Mouse (Mus musculus) thymus, adult 2 months (tissue): ENCODE results near the gene Pop7. TPM values are rescaled to one million over a fixed set of nuclear protein-coding genes. Genes with fewer than 3 reads are reported as not detected.
A peak's percentile ranks its signal among the peaks of the same experiment; 100 is the strongest.

Experiments
- DNase-seq: peaks from one replicate; pipeline ENCODE4 v3.0.0; 2021
- H3K27ac ChIP-seq: fragments of 200-500 bp; 2 replicates; pipeline ENCODE4 v1.5.1; 2012; ENCODE audit warnings: low read length, control low read depth; ENCODE audit not compliant: control insufficient read depth, insufficient read depth
- H3K27me3 ChIP-seq: fragments of 200-500 bp; 2 replicates; pipeline ENCODE4 v1.6.1; 2012; ENCODE audit warnings: mild to moderate bottlenecking, low read length, moderate library complexity, mixed read lengths; ENCODE audit not compliant: control insufficient read depth, insufficient read depth
- H3K36me3 ChIP-seq: fragments of 200-500 bp; 2 replicates; pipeline ENCODE4 v1.6.1; 2012; ENCODE audit warnings: mild to moderate bottlenecking, low read length, moderate library complexity; ENCODE audit not compliant: control insufficient read depth, insufficient read depth
- H3K4me1 ChIP-seq: fragments of 200-500 bp; replicated peaks from 2 replicates; pipeline ENCODE4 v1.6.1; 2012; ENCODE audit warnings: low read length; ENCODE audit not compliant: control insufficient read depth, insufficient read depth
- H3K4me3 ChIP-seq: fragments of 200-500 bp; 2 replicates; pipeline ENCODE4 v1.5.1; 2012; ENCODE audit warnings: mild to moderate bottlenecking, low read length, control low read depth, moderate library complexity; ENCODE audit not compliant: control insufficient read depth, insufficient read depth
- CTCF ChIP-seq: fragments of 200-500 bp; IDR thresholded peaks from 2 replicates; pipeline ENCODE4 v1.5.1; 2012; ENCODE audit warnings: mild to moderate bottlenecking, control low read depth, low read length, moderate library complexity, borderline replicate concordance; ENCODE audit not compliant: control insufficient read depth, poor library complexity, insufficient read depth; ENCODE audit errors: extremely low read depth
- POLR2A ChIP-seq: fragments of 200-500 bp; IDR thresholded peaks from 2 replicates; pipeline ENCODE4 v1.6.1; 2012; ENCODE audit warnings: mild to moderate bottlenecking, low read length, control low read depth, moderate library complexity; ENCODE audit not compliant: control insufficient read depth, poor library complexity, insufficient read depth; ENCODE audit errors: extremely low read depth
- WGBS: fragments of 180-500 bp; shearing (Covaris S2); methylation state at CpG from one replicate; pipeline ENCODE4 v1.1.7; 2018; 5-methylcytosine and 5-hydroxymethylcytosine counted together
- polyA plus RNA-seq: library from polyadenylated mRNA; depleted of rRNA; stranded (reverse); fragments of >200 nt; gene quantifications from 2 replicates; pipeline ENCODE4 v1.2.3, GENCODE M21; 2012; rRNA removed

Pop7 gene
- 65.5 and 68.7 TPM in 2 replicates for polyA plus RNA-seq

DNA sequence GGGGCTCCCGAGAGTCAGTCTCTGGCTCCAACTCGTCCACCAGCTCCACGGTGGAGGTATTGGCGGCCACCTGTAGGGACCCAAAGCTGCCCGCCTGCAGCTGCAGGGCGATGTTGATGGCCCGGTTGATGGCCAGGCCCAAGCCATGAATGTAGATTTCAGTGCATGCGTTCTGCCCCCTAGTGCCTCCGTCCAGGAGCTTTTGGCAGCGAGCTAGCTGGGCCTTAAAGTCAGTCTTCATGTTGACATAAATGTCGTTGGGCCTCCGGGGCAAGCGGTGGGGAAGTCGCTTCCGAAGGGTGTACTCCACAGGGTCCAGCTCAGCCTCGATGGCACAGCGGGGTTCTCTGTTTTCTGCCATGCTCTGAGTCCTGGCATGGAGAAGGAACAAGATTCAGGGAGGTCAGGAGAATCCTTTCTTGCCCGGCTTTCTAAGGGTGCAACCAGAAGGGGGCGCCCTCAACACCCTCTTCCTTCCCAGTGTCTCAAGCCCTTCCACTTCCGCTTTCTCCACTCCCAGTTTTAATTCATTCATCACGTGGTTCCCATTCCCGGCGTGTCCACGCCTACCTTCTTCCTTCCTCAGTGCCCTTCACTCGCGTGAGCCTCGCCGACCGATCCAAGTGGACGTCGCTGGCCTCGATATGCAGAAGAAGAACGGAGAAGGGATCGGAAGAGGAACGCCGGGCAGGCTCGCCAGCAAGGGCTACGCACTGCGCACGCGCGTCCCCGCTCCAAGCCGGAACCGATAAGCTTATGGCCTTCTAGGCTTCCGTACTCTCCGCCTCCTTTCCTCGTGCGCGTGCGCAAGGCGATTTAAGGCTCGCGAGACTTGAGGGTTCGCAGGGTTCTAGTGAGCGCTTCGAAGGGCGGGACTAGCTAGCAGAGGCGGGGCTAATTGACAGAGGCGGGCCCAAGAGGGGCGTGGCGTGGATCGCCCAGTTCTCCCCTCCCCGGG, at the start of gene Pop7:
TSS of gene Pop7 (minus strand) at position 810 of the 958 bp plus-strand sequence.
- H3K36me3 ChIP-seq = no peaks in the 10 kb centered on the region
- 2% methylated on average over 64 of the region's 64 CpGs for WGBS
- TF ChIP-seq CTCF (peak; percentile 90; the same call in 1 of the 2 replicates), POLR2A (peak; percentile 72)
- H3K4me3 ChIP-seq = peak within 1 kb of the TSS; percentile 65
- no peaks in the 10 kb centered on the region for H3K27me3 ChIP-seq
- peak; percentile 100 for DNase-seq
- peak within 1 kb of the TSS; percentile 39; the same call in 1 of the 2 replicates for H3K27ac ChIP-seq
- H3K4me1 ChIP-seq = peaks cover 6% of the 10 kb centered on the region

DNA sequence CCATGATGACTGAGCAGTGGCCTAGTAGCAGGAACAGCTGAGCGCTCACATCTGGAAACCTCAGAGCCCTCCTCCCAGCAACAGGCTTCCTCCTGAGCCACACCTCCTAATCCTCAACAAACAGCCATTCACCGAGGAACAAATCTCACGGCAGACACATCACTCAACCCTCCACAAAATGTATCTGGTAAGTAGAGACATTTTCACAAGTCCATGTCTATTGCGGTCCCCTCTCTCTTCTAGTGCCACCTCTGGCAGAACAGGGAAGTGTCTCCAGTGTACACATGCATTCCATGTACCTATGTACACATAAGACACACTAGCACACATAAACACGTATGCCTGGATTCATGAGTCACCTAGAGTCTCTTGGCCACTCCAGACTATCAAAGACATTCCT, 48.8 kb upstream of the Pop7 start:
- Histone ChIP-seq H3K27me3 (no peaks in the 10 kb centered on the region; the same call in 1 of the 2 replicates), H3K4me1 (peaks cover 6% of the 10 kb centered on the region; the same call in 1 of the 2 replicates), H3K27ac (no peak overlapping the region), H3K36me3 (no peaks in the 10 kb centered on the region), H3K4me3 (no peak overlapping the region)
- TF ChIP-seq CTCF (no peak), POLR2A (no peak)
- WGBS = 82% methylated on average over 5 of the region's 5 CpGs
- peak; percentile 36 for DNase-seq

DNA sequence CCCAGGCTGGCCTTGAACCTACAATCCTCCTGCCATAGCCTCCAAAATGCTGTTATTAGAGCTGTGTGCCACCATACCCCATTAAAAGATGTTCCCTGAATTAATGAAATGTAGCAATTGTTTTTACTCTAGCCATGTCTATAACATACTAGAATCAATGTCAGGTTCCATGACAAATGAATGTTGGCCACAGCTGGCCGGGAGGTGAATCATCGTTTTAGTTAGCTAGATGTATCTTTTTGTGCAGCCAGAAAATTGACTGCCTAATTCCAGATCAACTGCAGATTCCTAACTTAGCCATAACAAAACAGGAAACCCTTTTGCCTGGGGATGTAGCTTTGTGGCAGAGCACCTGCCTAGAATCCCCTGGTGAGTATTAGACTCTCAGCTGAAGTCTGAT, 47.5 kb upstream of the Pop7 start:
- H3K27me3 ChIP-seq = no peaks in the 10 kb centered on the region; the same call in 1 of the 2 replicates
- peaks cover 6% of the 10 kb centered on the region; the same call in 1 of the 2 replicates for H3K4me1 ChIP-seq
- 91% methylated on average over 2 of the region's 2 CpGs for WGBS
- H3K4me3 ChIP-seq = no peak overlapping the region
- TF ChIP-seq POLR2A (no peak), CTCF (no peak)
- no peaks in the 10 kb centered on the region for H3K36me3 ChIP-seq
- H3K27ac ChIP-seq = no peak overlapping the region
- no peak for DNase-seq

DNA sequence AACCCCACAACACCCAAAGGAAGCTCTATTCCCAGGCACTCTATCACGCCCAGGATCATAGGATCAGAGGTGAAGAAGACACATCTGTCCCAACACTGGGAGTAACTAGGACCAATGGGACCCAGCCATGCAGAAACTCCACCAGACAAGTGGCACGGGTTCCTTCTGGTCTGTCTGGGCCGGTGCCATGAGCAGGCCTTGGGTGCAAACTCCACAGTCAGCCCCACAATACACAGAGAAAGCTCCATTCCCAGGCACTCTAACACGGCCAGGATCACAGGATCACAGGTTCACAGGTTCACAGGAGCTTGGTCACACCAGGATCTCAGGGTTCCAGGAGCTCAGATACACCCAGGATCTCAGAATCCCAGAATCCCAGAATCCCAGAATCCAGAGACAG, 43.3 kb upstream of the Pop7 start:
- no peak for DNase-seq
- H3K4me3 ChIP-seq = no peak overlapping the region
- no peaks in the 10 kb centered on the region for H3K36me3 ChIP-seq
- no peaks in the 10 kb centered on the region for H3K4me1 ChIP-seq
- no peak overlapping the region for H3K27ac ChIP-seq
- TF ChIP-seq POLR2A = no peak
- no peak for TF ChIP-seq CTCF
- no peaks in the 10 kb centered on the region for H3K27me3 ChIP-seq
- 90% methylated on average over 4 of the region's 4 CpGs for WGBS

DNA sequence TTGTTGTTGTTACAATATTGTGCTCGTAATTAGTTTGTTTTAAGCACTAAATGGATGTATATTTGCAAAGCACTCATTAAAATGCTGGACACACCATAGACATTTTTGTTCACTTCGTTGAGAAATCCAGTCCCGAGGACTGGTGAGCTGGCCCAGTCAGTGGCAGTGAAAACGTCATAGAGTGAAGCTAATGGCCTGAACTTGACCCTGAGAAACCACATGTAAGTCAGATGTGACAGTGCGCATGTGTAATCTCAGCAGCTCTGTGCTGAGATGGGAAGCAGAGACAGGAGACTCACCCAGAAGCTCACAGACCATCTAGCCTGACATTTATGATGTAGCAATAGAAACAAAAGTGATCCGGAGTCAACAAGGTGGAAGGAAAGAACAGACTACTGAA, 42.6 kb upstream of the Pop7 start:
- TF ChIP-seq CTCF (no peak), POLR2A (no peak)
- no peaks in the 10 kb centered on the region for H3K27me3 ChIP-seq
- no peak overlapping the region for H3K4me3 ChIP-seq
- no peak overlapping the region for H3K27ac ChIP-seq
- H3K36me3 ChIP-seq = no peaks in the 10 kb centered on the region
- 0 out of 2 replicates have a peak, but pooled peaks cover 2% of the 10 kb centered on the region for H3K4me1 ChIP-seq
- no peak for DNase-seq
- WGBS = 85% methylated on average over 6 of the region's 6 CpGs

DNA sequence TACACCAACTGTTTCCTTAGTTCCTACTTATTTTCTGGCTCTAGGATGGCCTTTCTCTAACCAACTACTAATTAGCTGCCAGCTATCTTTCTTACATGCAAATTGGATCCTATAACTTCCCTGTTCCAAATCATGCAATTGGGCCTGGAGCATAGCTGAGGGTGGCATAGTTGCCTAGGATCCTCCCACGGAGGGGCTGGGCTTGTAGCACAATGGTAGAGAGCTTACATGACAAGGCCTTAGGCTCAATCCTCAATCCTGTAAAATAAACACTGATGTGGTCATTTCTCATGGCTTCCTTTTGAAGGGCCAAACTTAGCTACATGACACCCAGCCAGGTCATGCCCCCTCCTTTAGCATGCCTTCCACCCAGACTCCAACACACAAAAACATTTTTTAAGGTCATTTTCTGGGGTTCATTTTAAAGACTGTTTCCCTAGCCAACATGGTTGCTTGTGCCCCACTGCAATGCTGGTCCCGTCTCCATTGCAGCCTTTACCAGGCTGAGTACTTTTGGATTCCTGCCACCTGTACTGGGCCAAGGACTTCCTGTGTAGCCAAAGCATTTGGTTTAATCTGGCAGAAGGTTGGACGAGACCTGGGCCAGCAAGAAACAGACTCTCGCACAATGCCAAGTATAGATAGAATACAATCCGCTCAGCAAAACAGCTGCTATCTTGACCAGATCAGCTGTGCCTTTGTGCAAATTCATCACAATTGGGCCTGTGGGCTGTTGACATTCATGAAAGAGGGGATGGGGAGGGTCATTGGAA, 39.6 kb upstream of the Pop7 start:
- WGBS = 81% methylated on average over 5 of the region's 5 CpGs
- no peak for DNase-seq
- no peak for TF ChIP-seq CTCF
- TF ChIP-seq POLR2A = no peak
- no peak overlapping the region for H3K27ac ChIP-seq
- H3K27me3 ChIP-seq = no peaks in the 10 kb centered on the region
- 0 out of 2 replicates have a peak, but pooled peaks cover 10% of the 10 kb centered on the region for H3K4me1 ChIP-seq
- no peak overlapping the region for H3K4me3 ChIP-seq
- no peaks in the 10 kb centered on the region for H3K36me3 ChIP-seq
